Comparison of ENCODE assay signal across 12 mouse cellular contexts in the genomic region with DNA sequence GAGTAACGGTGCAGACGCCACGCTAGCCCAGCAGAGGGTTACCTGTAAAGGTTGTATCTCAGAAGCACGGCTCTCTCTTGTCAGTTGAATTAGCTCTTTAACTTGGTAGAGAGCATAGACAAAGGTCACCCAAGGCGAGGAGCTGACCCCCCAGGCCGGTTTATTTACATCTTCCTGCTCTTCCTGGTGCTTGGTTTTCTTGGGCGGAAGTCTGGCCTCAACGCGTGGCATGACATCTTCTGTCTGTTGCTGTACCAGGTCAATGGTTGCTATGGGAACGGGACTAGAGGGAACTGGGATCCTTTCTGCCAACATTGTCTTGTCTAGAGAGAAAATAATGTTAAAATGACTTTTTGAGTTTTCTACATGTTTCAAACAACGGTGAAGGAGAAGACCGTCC.
"Had no signal": no experiment of that assay in that cellular context is flagged by ENCODE, and none has a peak within 500 bp of the region (broad histone marks: within the 10 kb centered on the region; RNA-seq: fewer than 3 reads in every experiment).

No protein-coding gene starts in this region.

- H3K9ac ChIP-seq: liver, embryonic 14.5 days; lung, embryonic 15.5 days; midbrain, embryonic 12.5 days; neural tube, embryonic 15.5 days had no signal

- DNase-seq: kidney, adult 8-10 months; kidney, postnatal 14 days; left cerebral cortex, postnatal 4 days; right cerebral cortex, adult 18-20 months; thymus, adult 2 months; thymus, postnatal 25 days had no signal

- H3K27me3 ChIP-seq: lung, embryonic 15.5 days; midbrain, embryonic 12.5 days; neural tube, embryonic 15.5 days had no signal

- H3K9me3 ChIP-seq: lung, embryonic 15.5 days; midbrain, embryonic 12.5 days; neural tube, embryonic 15.5 days had no signal

- H3K36me3 ChIP-seq: lung, embryonic 15.5 days had no signal

- H3K4me1 ChIP-seq: midbrain, embryonic 12.5 days; neural tube, embryonic 15.5 days had no signal

- H3K4me3 ChIP-seq: lung, embryonic 15.5 days; midbrain, embryonic 12.5 days; myocyte; neural tube, embryonic 15.5 days had no signal

- H3K4me2 ChIP-seq: lung, embryonic 15.5 days; midbrain, embryonic 12.5 days; neural tube, embryonic 15.5 days had no signal

- ATAC-seq: intestine, embryonic 16.5 days had no signal

- H3K27ac ChIP-seq: liver, embryonic 14.5 days; lung, embryonic 15.5 days; midbrain, embryonic 12.5 days; neural tube, embryonic 15.5 days had no signal
